Mouse (Mus musculus) megakaryocyte, embryonic 14.5 days (primary cell): ENCODE measurements around the gene Pygo2.

ENCODE experiments used
- FLI1 ChIP-seq: IDR thresholded peaks from 2 replicates; pipeline ENCODE4 v1.6.1; 2012; ENCODE audit warnings: low read length, inconsistent platforms, mixed read lengths
- GATA1 ChIP-seq: IDR thresholded peaks from 3 replicates; pipeline ENCODE4 v1.6.1; 2012; ENCODE audit warnings: mixed read lengths, low read length, inconsistent platforms, borderline replicate concordance

DNA sequence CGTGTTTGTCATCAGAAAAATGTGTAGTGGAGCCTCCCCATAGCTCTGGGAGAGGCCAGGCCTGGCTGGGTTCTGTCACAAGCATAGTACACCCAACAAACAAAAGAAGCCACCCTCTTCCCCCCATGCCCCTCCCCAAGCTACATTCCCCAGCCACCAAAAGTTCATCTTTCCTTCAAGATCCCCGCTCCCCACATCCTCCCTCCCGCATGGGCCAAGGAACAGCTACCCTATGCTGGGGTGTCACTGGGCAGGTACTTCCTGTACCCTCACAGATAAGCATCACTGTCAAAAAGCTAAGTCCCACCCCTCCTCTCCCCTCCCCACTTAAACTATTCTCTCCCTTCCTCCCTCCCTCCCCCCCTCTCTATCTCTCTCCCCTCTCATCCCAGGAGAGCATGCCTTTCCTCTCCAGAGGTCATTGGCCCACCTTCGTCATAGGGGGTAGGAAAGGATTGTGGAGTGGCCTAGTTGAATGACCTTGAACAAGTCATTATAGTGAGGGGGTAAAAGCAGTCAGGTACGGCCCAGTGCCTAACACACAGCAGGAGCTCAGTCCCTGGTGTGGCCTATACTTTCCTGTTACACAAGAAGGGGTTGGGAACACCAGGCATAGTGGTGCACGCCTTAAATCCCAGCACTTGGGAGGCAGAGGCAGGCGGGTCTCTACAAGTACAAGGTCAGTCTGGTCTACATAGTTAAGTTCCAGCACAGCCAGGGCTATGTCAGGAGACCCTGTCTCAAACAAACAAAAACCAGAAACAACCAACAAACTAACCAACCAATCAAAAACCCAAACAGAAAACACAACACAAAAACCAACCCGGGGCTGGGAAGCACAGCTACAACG is 47.8 kb upstream of the Pygo2 start:
- no peak for TF ChIP-seq GATA1
- TF ChIP-seq FLI1: no peak
